Mouse (Mus musculus) heart, adult 9 months (tissue): ENCODE data around the gene Commd3.

Source experiments
- DNase-seq, 2 experiments: peaks; one replicate each; pipeline ENCODE4 v3.0.0; 2022; ENCODE audit warnings: low spot score in 2 of 2

The Commd3 gene

GRCm38 (mm10) chr2:18722208-18722830 lies 50.1 kb downstream of the Commd3 start:
- DNase-seq: no peak

DNA sequence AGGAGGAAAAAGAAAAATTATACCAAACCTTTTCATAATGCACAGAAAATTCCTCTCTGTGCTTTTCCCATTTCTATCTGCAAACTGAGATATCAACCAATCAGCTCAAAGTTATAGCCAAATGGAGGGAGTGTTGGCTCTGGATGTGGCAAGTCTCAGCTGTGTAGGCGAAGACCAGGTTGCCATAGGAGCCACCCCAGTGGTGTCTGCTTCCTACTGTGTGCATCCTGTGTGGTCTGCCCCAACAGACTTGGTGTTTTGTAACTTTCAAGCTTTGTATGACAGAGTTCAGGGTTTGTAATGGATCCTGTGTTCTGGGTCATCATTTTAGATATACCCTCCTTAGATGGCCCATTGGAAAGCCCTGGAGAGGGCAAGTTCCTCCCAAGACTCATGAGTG lies 52.3 kb downstream of the Commd3 start:
- DNase-seq: no peak
